Mouse (Mus musculus) small intestine, adult 2 months (tissue): ENCODE measurements around the gene Bbs1.

Source experiments
- CTCF ChIP-seq: fragments of 200-500 bp; IDR thresholded peaks from 2 replicates; pipeline ENCODE4 v1.5.1; 2012; ENCODE audit warnings: low read depth, mild to moderate bottlenecking, control low read depth, inconsistent platforms, low read length, moderate library complexity, mixed read lengths; ENCODE audit not compliant: insufficient replicate concordance, insufficient read length; ENCODE audit errors: extremely low read depth
- POLR2A ChIP-seq: fragments of 200-500 bp; IDR thresholded peaks from 2 replicates; pipeline ENCODE4 v1.6.1; 2012; ENCODE audit warnings: low read depth, mild to moderate bottlenecking, control low read depth, inconsistent platforms, low read length, moderate library complexity

- TF ChIP-seq CTCF (no peak), POLR2A (no peak)
Measured at GRCm38 (mm10) chr19:4943253-4943588, 36.8 kb upstream of the Bbs1 start.
